Mouse (Mus musculus): ENCODE measurements at regions not wholly inside any gene's neighbourhood (a gene's known extent, or its start where the extent isn't known, plus 50 kb on each side); places are given as distances from the start of the nearest gene placed in this dataset.

DNA sequence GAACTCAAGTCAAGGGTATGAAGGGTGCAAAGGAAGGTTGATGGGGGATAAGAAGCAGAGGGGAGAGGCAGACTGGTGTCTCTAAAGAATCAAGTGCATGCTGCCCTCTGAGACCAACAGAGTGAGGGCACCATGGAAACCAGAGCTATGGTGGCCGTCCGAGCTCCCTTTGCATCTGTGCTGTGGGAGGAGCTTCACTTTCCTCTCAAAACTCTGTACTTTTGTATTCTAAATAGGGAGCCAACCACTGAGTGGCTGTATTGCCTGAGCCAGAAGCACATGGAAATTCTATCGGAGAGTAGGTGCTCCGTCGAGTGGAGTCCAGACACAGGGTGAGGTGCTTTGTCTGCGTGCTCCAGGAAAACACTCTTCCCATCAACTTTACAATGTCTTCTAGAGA lies 119.9 kb downstream of the Gm11011 start:
- H3K9me3 ChIP-seq (ENCODE audit: control insufficient read depth, low read length): no peaks in the 10 kb centered on the region
- no peaks in the 10 kb centered on the region for H3K36me3 ChIP-seq (ENCODE audit: control insufficient read depth, insufficient read depth, low read length)
- no peak overlapping the region for H3K9ac ChIP-seq (ENCODE audit: low read depth, low read length)
- H3K4me2 ChIP-seq (replicated peaks; ENCODE audit: low read depth, low read length): no peak overlapping the region
- no peak overlapping the region for H3K27ac ChIP-seq (ENCODE audit: low read depth, low read length)
- 92% methylated on average over 6 of the region's 6 CpGs for WGBS
- ATAC-seq (ENCODE audit: low FRiP score, low TSS enrichment): no peak
- H3K27me3 ChIP-seq (ENCODE audit: control insufficient read depth, insufficient read depth, low read length): no peaks in the 10 kb centered on the region
- H3K4me3 ChIP-seq (ENCODE audit: low read length): no peak overlapping the region
- H3K4me1 ChIP-seq (ENCODE audit: control insufficient read depth, insufficient read depth, low read length): no peaks in the 10 kb centered on the region

DNA sequence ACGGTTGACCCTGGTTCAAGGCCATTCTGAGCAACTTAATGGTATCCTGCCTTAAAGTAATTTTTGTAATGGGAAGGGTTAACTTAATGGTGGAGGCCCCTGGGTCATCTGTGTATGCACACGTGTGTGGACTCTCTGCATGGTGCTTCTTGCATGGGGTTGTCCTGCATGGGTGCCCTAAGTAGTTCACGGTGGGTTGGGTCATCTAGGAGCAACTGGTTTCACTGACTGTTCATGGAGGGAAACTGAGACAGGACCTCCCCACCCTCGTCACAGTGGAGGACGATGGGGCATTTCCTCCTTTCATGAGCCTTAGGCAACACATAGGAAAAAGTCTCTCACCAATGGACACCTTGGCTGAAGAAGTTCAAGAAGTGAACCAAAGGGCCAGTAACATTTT lies 123.4 kb downstream of the Gm11011 start:
- Histone ChIP-seq H3K9me3 (ENCODE audit: control insufficient read depth, low read length) (no peaks in the 10 kb centered on the region), H3K36me3 (ENCODE audit: control insufficient read depth, insufficient read depth, low read length) (no peaks in the 10 kb centered on the region), H3K27me3 (ENCODE audit: control insufficient read depth, insufficient read depth, low read length) (no peaks in the 10 kb centered on the region), H3K4me3 (ENCODE audit: low read length) (no peak overlapping the region), H3K9ac (ENCODE audit: low read depth, low read length) (no peak overlapping the region), H3K27ac (ENCODE audit: low read depth, low read length) (no peak overlapping the region), H3K4me1 (ENCODE audit: control insufficient read depth, insufficient read depth, low read length) (no peaks in the 10 kb centered on the region), H3K4me2 (replicated peaks; ENCODE audit: low read depth, low read length) (no peak overlapping the region)
- 90% methylated on average over 5 of the region's 5 CpGs for WGBS
- no peak for ATAC-seq (ENCODE audit: low FRiP score, low TSS enrichment)

DNA sequence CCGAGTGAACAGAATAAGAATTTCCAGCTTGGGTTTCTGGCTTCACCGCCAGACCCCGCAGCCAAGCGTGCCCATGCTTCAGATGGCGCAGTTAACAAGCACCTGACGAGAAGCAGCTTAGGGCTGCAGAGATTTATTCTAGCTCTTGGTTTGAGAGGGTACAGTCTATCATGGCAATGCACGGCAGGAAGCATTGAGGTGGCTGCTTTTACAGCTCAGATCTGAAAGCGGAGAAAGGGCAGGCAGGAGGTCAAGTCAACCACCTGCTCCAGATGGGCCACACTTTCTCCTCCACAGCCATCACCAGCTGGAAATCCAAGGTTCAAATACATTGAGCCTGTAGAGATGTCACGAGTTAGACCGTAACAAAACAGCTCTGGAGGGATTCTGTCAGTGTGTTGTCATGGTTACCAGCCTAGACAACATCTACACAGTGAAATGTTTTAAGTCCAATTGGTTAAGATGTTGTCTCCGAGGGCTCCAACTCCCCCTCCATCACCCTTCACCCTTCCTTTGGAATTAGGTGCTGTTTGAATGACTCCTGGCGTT lies 126.0 kb downstream of the Gm11011 start:
- 69% methylated on average over 12 of the region's 12 CpGs for WGBS
- ATAC-seq (ENCODE audit: low FRiP score, low TSS enrichment): no peak
- no peak overlapping the region for H3K4me3 ChIP-seq (ENCODE audit: low read length)
- H3K27me3 ChIP-seq (ENCODE audit: control insufficient read depth, insufficient read depth, low read length): no peaks in the 10 kb centered on the region
- H3K4me1 ChIP-seq (ENCODE audit: control insufficient read depth, insufficient read depth, low read length): no peaks in the 10 kb centered on the region
- H3K27ac ChIP-seq (ENCODE audit: low read depth, low read length): no peak overlapping the region
- no peak overlapping the region for H3K9ac ChIP-seq (ENCODE audit: low read depth, low read length)
- no peaks in the 10 kb centered on the region for H3K9me3 ChIP-seq (ENCODE audit: control insufficient read depth, low read length)
- H3K36me3 ChIP-seq (ENCODE audit: control insufficient read depth, insufficient read depth, low read length): no peaks in the 10 kb centered on the region
- no peak overlapping the region for H3K4me2 ChIP-seq (replicated peaks; ENCODE audit: low read depth, low read length)

DNA sequence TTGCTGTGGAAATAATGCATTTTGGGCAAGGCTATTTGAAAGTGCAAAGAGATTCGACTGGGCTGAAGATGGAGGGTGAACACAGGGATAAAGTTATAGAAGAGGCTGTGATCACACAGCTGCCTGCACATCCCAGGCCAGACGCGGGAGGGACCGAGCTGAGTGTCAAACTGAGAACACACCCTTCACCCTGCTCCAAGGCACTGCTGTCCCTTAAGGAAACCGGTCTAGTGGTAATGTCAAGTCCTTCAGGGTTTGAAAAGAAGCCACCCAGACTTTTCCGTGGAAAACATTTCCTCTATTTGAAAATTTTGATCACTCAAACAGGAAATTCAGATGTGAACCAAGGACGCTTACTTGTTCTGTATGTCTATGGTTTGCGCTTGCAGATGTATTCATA lies 134.6 kb downstream of the Gm11011 start:
- H3K9me3 ChIP-seq (ENCODE audit: control insufficient read depth, low read length): no peaks in the 10 kb centered on the region
- H3K27ac ChIP-seq (ENCODE audit: low read depth, low read length): no peak overlapping the region
- H3K4me2 ChIP-seq (replicated peaks; ENCODE audit: low read depth, low read length): no peak overlapping the region
- H3K9ac ChIP-seq (ENCODE audit: low read depth, low read length): no peak overlapping the region
- whole genome bisulfite sequencing: 81% methylated on average over 8 of the region's 8 CpGs
- no peaks in the 10 kb centered on the region for H3K4me1 ChIP-seq (ENCODE audit: control insufficient read depth, insufficient read depth, low read length)
- H3K27me3 ChIP-seq (ENCODE audit: control insufficient read depth, insufficient read depth, low read length): no peaks in the 10 kb centered on the region
- ATAC-seq (ENCODE audit: low FRiP score, low TSS enrichment): no peak
- no peak overlapping the region for H3K4me3 ChIP-seq (ENCODE audit: low read length)
- H3K36me3 ChIP-seq (ENCODE audit: control insufficient read depth, insufficient read depth, low read length): no peaks in the 10 kb centered on the region

DNA sequence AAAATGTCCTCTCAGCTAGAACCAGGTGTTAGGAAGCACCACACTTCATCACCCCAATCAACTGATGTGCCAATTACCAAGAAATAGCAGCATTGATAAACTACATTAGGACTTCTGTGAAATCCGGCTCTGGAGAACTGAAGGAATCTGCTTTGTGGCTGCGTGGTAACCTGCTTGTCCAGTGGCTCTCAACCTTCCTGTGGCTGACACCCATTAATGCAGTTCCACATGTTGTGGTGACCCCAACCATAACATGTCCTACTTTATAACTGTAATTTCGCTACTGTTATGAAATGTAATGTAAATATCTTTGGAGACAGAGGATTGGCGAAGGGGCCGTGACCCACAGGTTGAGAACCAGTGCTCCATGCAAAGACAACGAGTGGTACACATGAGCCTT lies 136.7 kb downstream of the Gm11011 start:
- WGBS: 81% methylated on average over 6 of the region's 6 CpGs
- no peak for ATAC-seq (ENCODE audit: low FRiP score, low TSS enrichment)
- H3K4me1 ChIP-seq (ENCODE audit: control insufficient read depth, insufficient read depth, low read length): no peaks in the 10 kb centered on the region

DNA sequence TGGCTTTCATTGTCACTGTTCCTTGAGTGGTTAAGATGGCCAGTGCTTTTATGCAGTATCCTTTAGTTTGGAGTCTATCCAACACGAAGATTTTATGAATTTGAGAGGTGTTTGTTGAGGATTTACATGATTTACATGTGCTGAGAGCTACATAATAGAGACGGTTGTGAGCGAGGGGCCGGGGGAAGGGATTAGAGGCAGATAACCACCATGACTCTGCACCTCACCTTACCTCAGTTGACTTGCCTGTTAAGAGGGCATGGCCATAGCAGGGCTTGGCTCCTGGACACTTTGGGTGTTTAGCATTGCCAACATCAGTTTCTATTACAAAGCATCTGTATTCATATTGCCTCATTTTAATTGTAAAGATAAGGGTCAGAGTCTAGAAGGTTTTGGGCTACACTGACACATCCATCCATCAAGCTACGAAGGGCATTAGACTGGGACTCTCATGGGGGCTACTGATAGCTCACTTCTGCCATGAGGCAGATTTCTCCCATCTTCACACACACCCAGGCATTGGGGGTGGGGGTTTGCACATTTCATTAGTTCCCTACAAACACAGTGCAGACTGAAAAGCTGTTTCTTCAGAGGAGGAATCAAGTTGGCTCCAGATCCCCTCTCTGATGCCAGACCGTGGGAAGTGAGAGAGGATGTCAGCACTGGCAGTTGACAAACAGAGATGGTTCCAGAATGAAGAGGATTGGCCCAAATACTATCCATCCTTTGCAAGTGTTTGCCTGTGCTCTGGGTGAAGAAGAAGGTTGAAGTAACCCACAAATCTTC lies 139.9 kb downstream of the Gm11011 start:
- no peaks in the 10 kb centered on the region for H3K9me3 ChIP-seq (ENCODE audit: control insufficient read depth, low read length)
- no peak overlapping the region for H3K9ac ChIP-seq (ENCODE audit: low read depth, low read length)
- H3K4me1 ChIP-seq (ENCODE audit: control insufficient read depth, insufficient read depth, low read length): no peaks in the 10 kb centered on the region
- H3K36me3 ChIP-seq (ENCODE audit: control insufficient read depth, insufficient read depth, low read length): no peaks in the 10 kb centered on the region
- H3K4me2 ChIP-seq (replicated peaks; ENCODE audit: low read depth, low read length): no peak overlapping the region
- no peak overlapping the region for H3K4me3 ChIP-seq (ENCODE audit: low read length)
- 83% methylated on average over 6 of the region's 6 CpGs for WGBS
- no peaks in the 10 kb centered on the region for H3K27me3 ChIP-seq (ENCODE audit: control insufficient read depth, insufficient read depth, low read length)
- no peak for ATAC-seq (ENCODE audit: low FRiP score, low TSS enrichment)
- H3K27ac ChIP-seq (ENCODE audit: low read depth, low read length): no peak overlapping the region

More for the DNA sequence above, 136.7 kb downstream of the Gm11011 start:
- no peak overlapping the region for H3K4me3 ChIP-seq (ENCODE audit: low read length)
- no peaks in the 10 kb centered on the region for H3K36me3 ChIP-seq (ENCODE audit: control insufficient read depth, insufficient read depth, low read length)
- no peak overlapping the region for H3K27ac ChIP-seq (ENCODE audit: low read depth, low read length)
- no peak overlapping the region for H3K9ac ChIP-seq (ENCODE audit: low read depth, low read length)
- H3K4me2 ChIP-seq (replicated peaks; ENCODE audit: low read depth, low read length): no peak overlapping the region
- no peaks in the 10 kb centered on the region for H3K9me3 ChIP-seq (ENCODE audit: control insufficient read depth, low read length)
- H3K27me3 ChIP-seq (ENCODE audit: control insufficient read depth, insufficient read depth, low read length): no peaks in the 10 kb centered on the region

DNA sequence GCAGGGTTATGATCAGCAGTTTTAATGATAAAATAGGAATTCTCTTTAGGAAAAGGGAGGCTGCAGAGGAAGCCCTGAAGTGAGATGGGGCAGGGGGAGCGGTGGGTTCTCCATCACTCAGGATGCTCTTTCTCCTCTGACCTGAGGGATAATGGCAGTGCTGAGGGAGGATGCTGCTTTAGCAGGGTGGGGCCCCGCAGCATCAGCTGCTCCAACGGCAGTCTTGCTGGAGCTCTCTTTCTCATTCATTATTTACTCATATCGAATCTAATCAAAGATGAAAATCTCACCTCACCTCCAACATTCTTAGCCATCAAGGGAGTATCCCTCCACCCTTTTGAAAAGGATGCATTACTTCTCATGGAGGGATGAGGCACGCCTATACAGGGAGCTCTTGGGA lies 141.7 kb downstream of the Gm11011 start:
- Histone ChIP-seq H3K4me1 (ENCODE audit: control insufficient read depth, insufficient read depth, low read length) (no peaks in the 10 kb centered on the region), H3K4me2 (replicated peaks; ENCODE audit: low read depth, low read length) (no peak overlapping the region), H3K9me3 (ENCODE audit: control insufficient read depth, low read length) (no peaks in the 10 kb centered on the region), H3K36me3 (ENCODE audit: control insufficient read depth, insufficient read depth, low read length) (no peaks in the 10 kb centered on the region), H3K27ac (ENCODE audit: low read depth, low read length) (no peak overlapping the region), H3K27me3 (ENCODE audit: control insufficient read depth, insufficient read depth, low read length) (no peaks in the 10 kb centered on the region), H3K4me3 (ENCODE audit: low read length) (no peak overlapping the region), H3K9ac (ENCODE audit: low read depth, low read length) (no peak overlapping the region)
- WGBS: 88% methylated on average over 5 of the region's 5 CpGs
- no peak for ATAC-seq (ENCODE audit: low FRiP score, low TSS enrichment)

DNA sequence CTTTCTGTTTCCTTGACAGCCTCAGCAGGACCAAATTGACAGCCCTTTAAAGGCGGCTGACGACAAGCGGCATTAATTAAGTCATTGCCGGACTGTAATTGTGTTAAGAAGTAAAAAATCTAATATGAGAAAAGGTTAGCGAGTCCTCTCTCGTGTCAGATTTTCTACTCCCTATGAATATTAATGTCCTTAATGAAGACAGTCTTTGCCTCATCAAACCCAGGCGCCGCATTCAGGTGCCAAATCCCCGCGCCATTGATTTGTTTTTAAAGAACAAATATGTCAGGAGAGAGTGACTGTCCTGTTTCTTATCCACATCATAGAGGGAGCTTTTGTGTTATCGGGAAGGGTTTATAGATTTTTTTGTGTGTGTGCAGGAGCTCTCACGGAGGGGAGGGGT lies 142.2 kb downstream of the Gm11011 start:
- Histone ChIP-seq H3K4me3 (ENCODE audit: low read length) (no peak overlapping the region), H3K27ac (ENCODE audit: low read depth, low read length) (no peak overlapping the region), H3K9ac (ENCODE audit: low read depth, low read length) (no peak overlapping the region), H3K27me3 (ENCODE audit: control insufficient read depth, insufficient read depth, low read length) (no peaks in the 10 kb centered on the region), H3K4me1 (ENCODE audit: control insufficient read depth, insufficient read depth, low read length) (no peaks in the 10 kb centered on the region), H3K9me3 (ENCODE audit: control insufficient read depth, low read length) (no peaks in the 10 kb centered on the region), H3K4me2 (replicated peaks; ENCODE audit: low read depth, low read length) (no peak overlapping the region), H3K36me3 (ENCODE audit: control insufficient read depth, insufficient read depth, low read length) (no peaks in the 10 kb centered on the region)
- 92% methylated on average over 12 of the region's 12 CpGs for WGBS
- no peak for ATAC-seq (ENCODE audit: low FRiP score, low TSS enrichment)

DNA sequence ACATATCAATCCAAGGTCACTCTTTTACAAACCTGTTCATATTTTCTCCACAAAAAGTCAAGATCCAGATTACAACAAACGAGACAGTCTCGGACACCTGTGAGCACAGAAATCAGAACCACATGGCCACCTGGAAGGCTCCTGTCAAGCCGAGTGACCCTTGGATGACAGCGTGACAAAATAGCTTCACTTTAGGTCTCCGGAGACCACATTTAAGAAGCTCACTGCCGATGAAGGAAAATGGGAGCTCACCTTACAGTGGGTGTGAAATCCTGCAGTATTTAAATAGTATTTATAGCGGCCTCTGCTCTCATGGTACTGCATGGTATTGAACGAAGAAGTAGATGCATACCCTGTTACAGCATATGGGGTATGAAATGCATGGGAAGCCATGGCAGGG lies 144.3 kb downstream of the Gm11011 start:
- Histone ChIP-seq H3K9ac (ENCODE audit: low read depth, low read length) (no peak overlapping the region), H3K4me2 (replicated peaks; ENCODE audit: low read depth, low read length) (no peak overlapping the region), H3K27ac (ENCODE audit: low read depth, low read length) (no peak overlapping the region), H3K4me3 (ENCODE audit: low read length) (no peak overlapping the region), H3K36me3 (ENCODE audit: control insufficient read depth, insufficient read depth, low read length) (no peaks in the 10 kb centered on the region), H3K9me3 (ENCODE audit: control insufficient read depth, low read length) (no peaks in the 10 kb centered on the region), H3K27me3 (ENCODE audit: control insufficient read depth, insufficient read depth, low read length) (no peaks in the 10 kb centered on the region), H3K4me1 (ENCODE audit: control insufficient read depth, insufficient read depth, low read length) (no peaks in the 10 kb centered on the region)
- 72% methylated on average over 8 of the region's 8 CpGs for WGBS
- ATAC-seq (ENCODE audit: low FRiP score, low TSS enrichment): no peak

Data from kidney, embryonic 14.5 days (tissue).